In the genomic region with DNA sequence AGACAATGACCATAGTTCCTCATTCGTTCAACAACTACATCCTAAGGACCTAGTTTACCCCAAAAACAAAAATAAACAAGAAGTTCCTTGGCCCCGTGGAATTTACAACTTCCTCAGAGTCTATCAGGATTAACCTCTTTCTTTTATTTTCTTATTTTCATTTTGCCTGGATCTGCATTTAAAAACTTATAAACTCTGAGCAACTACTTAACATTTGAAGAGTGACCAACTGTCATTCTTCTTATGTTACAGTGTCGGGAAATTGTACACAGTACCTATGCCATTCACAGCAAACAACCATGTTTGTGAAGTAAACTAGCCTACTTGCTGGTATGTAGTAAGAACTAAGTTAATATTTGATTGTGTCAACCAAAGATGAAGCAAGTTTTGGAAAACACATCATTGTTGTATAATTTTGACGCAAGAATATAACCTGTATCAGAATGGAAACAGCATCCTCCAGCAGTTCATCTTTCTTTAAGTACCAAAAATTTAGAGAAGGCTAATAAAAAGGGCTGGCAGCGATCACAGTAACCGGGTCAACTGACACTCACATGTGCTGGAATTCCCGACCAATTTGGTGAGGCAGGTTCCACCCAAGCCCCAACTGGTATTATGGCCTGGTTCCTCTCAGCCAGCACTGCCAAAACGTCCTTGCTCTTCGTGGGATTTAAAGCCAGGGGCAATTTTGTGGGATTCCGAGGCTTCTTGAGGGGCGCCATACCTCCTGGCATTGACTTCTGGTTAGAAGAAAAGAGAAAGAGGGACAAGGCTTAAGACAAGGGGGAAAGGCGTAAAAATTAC, we compare ENCODE assay signal across 8 mouse cellular contexts. TPM values are rescaled to one million over a fixed set of nuclear protein-coding genes. Genes with fewer than 3 reads are reported as not detected.
DNase-seq lines count a peak whose midpoint lies in the region; ATAC-seq and TF ChIP-seq lines count a peak whose summit lies in the region.

No protein-coding gene starts in this region.

- no peak for TF ChIP-seq CTCF in cortical plate, adult 2 months (IDR thresholded peaks at IDR 0.05; ENCODE audit: extremely low read depth, insufficient read depth, low read length)

- intact Hi-C loops in heart, postnatal 36 days (cut with DNase I) = no loop called here

- H3K9me3 ChIP-seq in lung, embryonic 16.5 days (ENCODE audit: control insufficient read depth, low read length) = no peaks in the 10 kb centered on the region
- no peaks in the 10 kb centered on the region for H3K9me3 ChIP-seq in liver, embryonic 16.5 days (replicated peaks; ENCODE audit: control insufficient read depth, low read length)

- peak overlapping the region; percentile 91 for H3K4me2 ChIP-seq in lung, embryonic 16.5 days (ENCODE audit: low read depth, low read length)
- H3K4me2 ChIP-seq in liver, embryonic 16.5 days (ENCODE audit: low read depth, low read length) = peak overlapping the region; percentile 91

- no peaks in the 10 kb centered on the region for H3K27me3 ChIP-seq in lung, embryonic 16.5 days (ENCODE audit: control insufficient read depth, insufficient read depth, low read depth, low read length)
- H3K27me3 ChIP-seq in liver, embryonic 16.5 days (ENCODE audit: control insufficient read depth, insufficient read depth, low read depth, low read length) = no peaks in the 10 kb centered on the region

- no peak for DNase-seq in lung, postnatal 10 days
- DNase-seq in heart, postnatal 36 days = peak; percentile 4 to 9
- DNase-seq in spleen, postnatal 4 days (ENCODE audit: low spot score in 2 of 2) = peak; percentile 13 to 64
- DNase-seq in adrenal gland, adult 8-10 months = no peak
- no peak for DNase-seq in gastrocnemius, adult 8-10 months (ENCODE audit: low spot score in 2 of 2)

- peaks cover 2% of the 10 kb centered on the region; the same call in 1 of the 2 replicates for H3K36me3 ChIP-seq in lung, embryonic 16.5 days (ENCODE audit: control insufficient read depth, insufficient read depth, low read length)
- H3K36me3 ChIP-seq in liver, embryonic 16.5 days (ENCODE audit: control insufficient read depth, insufficient read depth) = no peaks in the 10 kb centered on the region; the same call in none of the 2 replicates

- H3K4me3 ChIP-seq in lung, embryonic 16.5 days (ENCODE audit: low read length) = peak overlapping the region; percentile 89
- peak overlapping the region; percentile 43 for H3K4me3 ChIP-seq in cortical plate, adult 2 months (ENCODE audit: insufficient read depth, low read length)
- peak overlapping the region; percentile 92 for H3K4me3 ChIP-seq in liver, embryonic 16.5 days (ENCODE audit: low read depth, low read length)

- H3K9ac ChIP-seq in lung, embryonic 16.5 days (ENCODE audit: low read length) = peak overlapping the region; percentile 94
- H3K9ac ChIP-seq in liver, embryonic 16.5 days (ENCODE audit: low read depth, low read length) = peak overlapping the region; percentile 96

- 13% methylated on average over 12 of the region's 12 CpGs for WGBS in lung, embryonic 16.5 days
- 8% methylated on average over 12 of the region's 12 CpGs for WGBS in liver, embryonic 16.5 days (ENCODE audit: insufficient replicate concordance)

- no peak; the same call in 1 of the 2 replicates for ATAC-seq in lung, embryonic 16.5 days (ENCODE audit: low read depth)
- peak; percentile 17; the same call in 1 of the 2 replicates for ATAC-seq in liver, embryonic 16.5 days (ENCODE audit: low read depth)

- peaks cover 9% of the 10 kb centered on the region for H3K4me1 ChIP-seq in lung, embryonic 16.5 days (replicated peaks; ENCODE audit: control insufficient read depth, insufficient read depth, low read length)
- peaks cover 2% of the 10 kb centered on the region; the same call in 1 of the 2 replicates for H3K4me1 ChIP-seq in cortical plate, adult 2 months (ENCODE audit: control insufficient read depth, insufficient read depth, low read length)
- peaks cover 4% of the 10 kb centered on the region for H3K4me1 ChIP-seq in liver, embryonic 16.5 days (ENCODE audit: control insufficient read depth, low read depth, low read length)

- H3K27ac ChIP-seq in lung, embryonic 16.5 days (ENCODE audit: low read length) = peak overlapping the region; percentile 95
- 0 out of 2 replicates have a peak overlapping the region, but pooled peaks have one; percentile 7 for H3K27ac ChIP-seq in cortical plate, adult 2 months (ENCODE audit: insufficient read depth, low read length)
- peak overlapping the region; percentile 96 for H3K27ac ChIP-seq in liver, embryonic 16.5 days (ENCODE audit: low read length)

- TF ChIP-seq POLR2A in cortical plate, adult 2 months (IDR thresholded peaks at IDR 0.05; ENCODE audit: extremely low read depth, insufficient read depth, low read length) = no peak

RNA-seq across cellular contexts. Expression of gene Ccdc15, which starts 0.8 kb away (rescaled TPM):
- polyA plus RNA-seq in lung, embryonic 16.5 days (2015; fragmentation: Nextera tagmentation; extraction: Ambion mirVana) = 7.6 TPM in 2 replicates
- polyA plus RNA-seq in cortical plate, adult 2 months (2012; rRNA removed) = 1.4 and 1.5 TPM in 2 replicates
- 1 to 10 TPM; 1.4 to 2.0 TPM for total RNA-seq in heart, postnatal 36 days (2021)
- polyA plus RNA-seq in liver, embryonic 16.5 days (2015; fragmentation: Nextera tagmentation; extraction: Ambion mirVana) = 3.1 and 3.6 TPM in 2 replicates
- total RNA-seq in adrenal gland, adult 8-10 months (2022) = 1 to 10 TPM; 2.8 to 5.3 (median 3.9) TPM
- total RNA-seq in gastrocnemius, adult 8-10 months (2022) = 1 to 10 TPM; 1.3 to 1.7 (median 1.6) TPM

RNA-seq across cellular contexts. Expression of gene Hepacam, which starts 19.8 kb away (rescaled TPM):
- polyA plus RNA-seq in lung, embryonic 16.5 days (2015; fragmentation: Nextera tagmentation; extraction: Ambion mirVana) = 0.35 and 0.40 TPM in 2 replicates
- 91.0 and 95.7 TPM in 2 replicates for polyA plus RNA-seq in cortical plate, adult 2 months (2012; rRNA removed)
- total RNA-seq in heart, postnatal 36 days (2021) = not detected
- polyA plus RNA-seq in liver, embryonic 16.5 days (2015; fragmentation: Nextera tagmentation; extraction: Ambion mirVana) = not detected in 2 replicates
- under 1 TPM in 3 of 4 experiments, not detected in 1; 0.14 to 0.31 (median 0.30) TPM for total RNA-seq in adrenal gland, adult 8-10 months (2022)
- total RNA-seq in gastrocnemius, adult 8-10 months (2022) = under 1 TPM in 1 of 4 experiments, not detected in 3; 0.21 TPM

RNA-seq across cellular contexts. Expression of gene Robo4, which starts 54.3 kb away (rescaled TPM):
- 24.7 and 29.8 TPM in 2 replicates for polyA plus RNA-seq in lung, embryonic 16.5 days (2015; fragmentation: Nextera tagmentation; extraction: Ambion mirVana)
- polyA plus RNA-seq in cortical plate, adult 2 months (2012; rRNA removed) = 6.4 and 6.9 TPM in 2 replicates
- total RNA-seq in heart, postnatal 36 days (2021) = 10 to 100 TPM; 29.6 to 38.7 TPM
- 3.0 and 3.1 TPM in 2 replicates for polyA plus RNA-seq in liver, embryonic 16.5 days (2015; fragmentation: Nextera tagmentation; extraction: Ambion mirVana)
- total RNA-seq in adrenal gland, adult 8-10 months (2022) = 10 to 100 TPM; 24.3 to 37.8 (median 29.3) TPM
- total RNA-seq in gastrocnemius, adult 8-10 months (2022) = 1 to 10 TPM; 6.8 to 9.2 (median 7.1) TPM

Comparison
In these comparisons a context has a peak if more than half of its experiments do, and no peak if none do; other contexts are left out.
1. H3K27ac ChIP-seq: peak in every context shown above with its lines; median percentile 96 in liver, embryonic 16.5 days; 95 in lung, embryonic 16.5 days; 7 in cortical plate, adult 2 months.
2. DNase-seq: peak in heart, postnatal 36 days (2 of 2) and spleen, postnatal 4 days (2 of 2); none in lung, postnatal 10 days (single experiment), adrenal gland, adult 8-10 months (single experiment) and gastrocnemius, adult 8-10 months (0 of 2).
3. Peak in every context shown above with its lines, with median percentiles within 50 percentile points of each other: H3K4me3 ChIP-seq.